Mouse (Mus musculus) gonadal fat pad, adult 2 months (tissue): ENCODE results near the gene Tmem211. TPM values are rescaled to one million over a fixed set of nuclear protein-coding genes. Genes with fewer than 3 reads are reported as not detected.

Experiments used
- DNase-seq: peaks from one replicate; pipeline ENCODE4 v3.0.0-alpha.2; 2012; ENCODE audit warnings: low read depth
- polyA plus RNA-seq: library from polyadenylated mRNA; depleted of rRNA; stranded (reverse); fragments of >200 nt; gene quantifications from 2 replicates; pipeline ENCODE4 v1.2.3, GENCODE M21; 2012; rRNA removed

Tmem211 gene
- polyA plus RNA-seq = not detected in 2 replicates

GRCm38 (mm10) chr5:113226632-113227102 lies at the start of gene Tmem211:
TSS of gene Tmem211 (plus strand) at chr5:113226909.
- DNase-seq = no peak

- no peak for DNase-seq
Measured at GRCm38 (mm10) chr5:113179451-113179842, 47.3 kb upstream of the Tmem211 start.

DNA sequence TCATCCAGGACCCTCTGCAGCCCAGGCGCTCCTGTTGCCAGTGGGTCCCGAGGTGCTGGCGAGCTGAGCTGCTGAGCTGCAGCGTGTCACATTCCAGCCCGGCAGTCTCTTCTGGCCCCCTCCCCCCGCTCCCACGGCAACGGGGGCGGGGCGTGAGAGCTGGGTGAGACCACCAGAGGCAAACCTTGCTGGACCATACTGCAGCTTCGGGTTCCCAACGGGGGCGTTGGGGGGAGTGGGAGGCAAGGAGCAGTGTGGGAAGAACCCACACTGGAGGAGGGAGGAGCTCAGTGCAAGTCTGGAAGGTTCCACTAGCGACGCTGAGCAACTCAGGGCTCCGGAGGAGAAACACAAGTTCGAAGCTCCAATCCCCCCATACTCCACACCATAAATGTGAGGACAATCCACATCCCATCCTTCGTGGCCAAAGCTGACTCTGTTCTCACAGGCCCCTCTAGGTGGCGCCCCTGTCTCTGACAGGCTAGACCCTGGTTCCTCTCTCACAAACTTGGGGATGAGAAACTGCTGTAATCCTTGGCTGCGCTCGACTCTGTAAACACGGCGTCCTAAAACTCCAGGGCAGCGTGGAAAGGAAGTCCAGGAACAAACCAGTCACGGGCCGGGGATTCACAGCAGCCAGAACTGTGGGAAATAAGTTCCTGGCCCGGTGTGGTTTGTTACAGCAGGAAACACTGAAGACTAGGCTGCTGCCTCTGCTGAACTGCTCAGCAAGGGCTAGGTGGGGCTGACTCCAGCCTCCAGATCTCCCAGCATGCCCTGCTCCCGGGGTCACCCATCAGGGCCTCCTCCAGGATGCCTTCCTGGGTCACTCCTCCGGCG lies 46.6 kb upstream of the Tmem211 start:
- peak; percentile 42 for DNase-seq

DNA sequence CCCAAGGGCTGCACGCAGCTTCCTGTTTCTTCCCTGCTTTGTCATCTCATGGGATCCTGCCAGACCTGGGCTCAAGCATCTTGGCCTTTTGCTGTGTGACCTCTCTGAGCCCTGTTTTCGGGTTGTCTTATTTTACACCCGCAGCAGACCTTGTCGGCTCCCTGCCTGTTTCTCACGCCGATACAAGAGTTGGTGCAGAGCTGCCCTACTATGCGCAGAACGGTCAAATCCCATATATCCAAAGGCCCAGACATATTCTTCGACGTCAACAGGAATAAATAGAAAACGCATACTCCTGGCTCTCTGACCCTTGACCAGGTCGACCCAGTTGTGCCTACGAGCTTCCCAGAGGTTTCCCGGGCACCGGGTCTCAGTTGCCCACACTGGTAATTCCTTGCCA lies 46.0 kb upstream of the Tmem211 start:
- DNase-seq = no peak

DNA sequence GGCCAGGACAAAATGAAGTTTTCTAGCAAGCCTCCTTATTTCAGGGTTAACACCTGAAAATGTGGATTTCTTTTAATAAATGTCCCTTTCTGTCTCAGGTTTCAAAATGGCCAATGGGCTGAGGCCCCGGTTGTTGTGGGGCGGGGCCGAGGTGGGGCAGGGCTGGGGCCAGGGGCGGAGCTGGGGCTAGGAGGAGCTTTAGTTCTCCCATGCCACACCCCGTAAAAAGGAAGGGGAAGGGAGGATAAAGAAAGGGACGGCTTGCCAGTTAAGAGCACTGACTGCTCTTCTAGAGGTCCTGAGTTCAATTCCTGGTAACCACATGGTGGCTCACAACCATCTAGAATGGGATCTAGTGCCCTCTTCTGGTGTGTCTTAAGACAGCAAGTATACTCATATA lies 45.3 kb upstream of the Tmem211 start:
- no peak for DNase-seq

DNA sequence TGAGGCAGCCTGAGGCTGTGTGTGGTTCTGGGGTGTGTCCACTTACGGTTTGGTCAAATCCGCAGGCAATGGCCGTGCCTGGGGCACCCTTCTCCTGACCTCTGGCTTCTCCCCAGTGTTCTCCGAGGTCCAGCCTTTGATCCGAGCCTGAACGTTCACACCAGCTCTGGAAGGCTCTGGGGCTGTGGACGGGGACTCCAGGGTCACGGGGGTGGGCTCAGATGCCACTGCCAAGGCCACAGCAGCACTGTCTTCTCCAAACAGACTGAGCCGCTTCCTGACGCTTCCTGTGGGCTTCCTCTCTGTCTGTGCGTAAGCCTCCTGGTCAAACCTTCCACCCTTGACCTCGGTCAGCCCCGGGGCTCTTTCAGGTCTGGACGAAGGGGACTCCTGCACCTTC lies 36.2 kb upstream of the Tmem211 start:
- no peak for DNase-seq

- DNase-seq = no peak
Measured at GRCm38 (mm10) chr5:113191901-113192300, 34.8 kb upstream of the Tmem211 start.

GRCm38 (mm10) chr5:113193762-113194161 lies 32.9 kb upstream of the Tmem211 start:
- DNase-seq = no peak

- DNase-seq = no peak
Measured at GRCm38 (mm10) chr5:113195451-113195850, 31.3 kb upstream of the Tmem211 start.

DNA sequence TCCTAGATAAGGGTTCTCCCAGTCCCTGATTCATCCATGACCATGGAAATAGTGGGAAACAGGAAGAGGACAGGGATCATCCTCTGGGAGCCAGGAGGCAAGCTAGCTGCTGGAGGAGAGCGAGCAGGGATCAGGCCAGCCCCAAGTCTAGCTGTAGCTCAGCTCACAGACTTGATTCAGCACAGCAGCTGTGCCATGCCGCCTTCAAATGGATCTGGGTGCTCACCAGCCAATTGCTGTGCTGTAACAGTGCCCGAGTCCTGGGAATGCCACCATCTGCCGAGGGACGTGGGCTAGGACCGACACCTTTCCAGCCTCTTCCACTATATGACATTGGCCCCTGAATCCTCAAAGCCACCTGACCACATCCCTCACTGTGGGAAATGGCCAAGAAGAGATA lies 30.8 kb upstream of the Tmem211 start:
- DNase-seq = no peak

DNA sequence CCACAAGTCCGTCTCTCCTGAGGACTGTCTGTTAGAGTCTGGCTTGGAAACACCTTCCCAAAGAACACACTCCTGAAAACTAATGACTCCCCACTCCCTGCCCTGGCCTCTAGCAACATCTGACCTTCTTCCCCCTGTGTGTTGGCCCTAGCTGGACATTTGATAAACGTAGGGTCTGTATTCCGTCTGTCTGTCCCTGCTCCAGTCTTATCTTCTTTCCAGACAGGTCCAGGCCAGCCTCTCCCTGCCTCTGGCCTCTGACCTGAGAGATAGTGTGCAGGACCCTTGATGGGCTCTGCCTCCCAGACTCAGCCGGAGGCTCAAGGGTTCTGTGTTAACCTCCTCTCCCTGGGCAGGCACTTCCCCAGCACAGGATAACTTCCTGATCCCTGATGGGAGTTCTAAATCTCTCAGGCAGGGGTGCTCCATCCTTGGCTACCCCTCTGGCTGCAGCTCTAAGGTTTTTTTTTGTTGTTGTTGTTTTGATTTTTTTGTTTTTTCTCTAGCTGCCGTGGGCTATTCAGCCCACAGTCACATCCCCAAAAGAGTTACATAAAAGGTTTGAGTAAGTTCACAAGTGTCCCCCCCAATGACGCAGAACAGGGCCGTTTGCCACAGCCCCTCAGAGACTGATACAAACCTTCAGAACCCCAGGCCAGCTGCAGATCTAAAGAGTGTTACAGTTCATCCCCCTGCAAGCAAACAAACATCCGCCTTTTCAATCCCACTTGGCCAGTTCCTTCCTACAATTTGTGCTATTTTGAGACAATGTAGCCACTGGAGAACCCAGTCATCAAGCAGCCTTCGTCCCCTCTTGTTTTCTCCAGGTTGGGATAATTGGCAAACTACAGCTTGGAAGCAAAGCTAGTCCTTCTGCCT lies 29.6 kb upstream of the Tmem211 start:
- DNase-seq = no peak

GRCm38 (mm10) chr5:113199126-113199771 lies 27.5 kb upstream of the Tmem211 start:
- DNase-seq = no peak

DNA sequence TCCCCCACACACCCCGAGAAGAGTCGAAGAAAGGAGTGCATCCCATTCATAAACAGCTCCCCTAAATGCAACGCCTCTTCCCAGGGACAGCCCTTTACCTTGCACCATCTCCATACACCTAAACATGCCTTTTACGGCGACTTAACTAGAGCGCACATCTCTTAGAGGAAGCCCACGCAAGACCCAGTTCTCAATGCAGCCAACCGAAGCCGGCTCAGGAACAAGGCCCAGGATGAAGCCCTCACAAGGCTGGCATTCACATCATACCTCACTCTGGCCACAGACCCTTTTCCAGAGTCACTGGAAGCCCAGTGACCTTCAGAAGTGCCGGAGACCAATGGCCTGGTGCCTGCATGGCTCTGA lies 27.0 kb upstream of the Tmem211 start:
- DNase-seq = no peak

DNA sequence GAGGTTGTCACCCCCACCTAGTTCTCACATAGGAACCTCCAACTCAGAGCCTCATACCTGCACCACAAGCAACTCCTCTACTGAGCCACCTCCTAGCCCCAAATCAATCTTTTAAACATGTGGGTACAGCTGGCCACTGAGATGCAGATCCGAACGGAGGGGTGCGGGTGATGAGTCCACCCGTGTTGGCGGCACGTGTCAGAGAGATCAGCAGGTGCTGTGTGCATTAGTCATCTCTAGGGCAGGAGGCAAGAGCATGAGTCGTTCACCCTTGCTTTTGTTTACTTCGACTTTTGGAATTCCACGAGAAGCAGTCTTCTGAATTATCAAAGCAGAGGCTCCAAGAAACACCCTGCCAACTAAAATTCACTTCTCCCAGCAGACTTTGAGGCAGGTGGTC lies 22.5 kb upstream of the Tmem211 start:
- DNase-seq = no peak

DNA sequence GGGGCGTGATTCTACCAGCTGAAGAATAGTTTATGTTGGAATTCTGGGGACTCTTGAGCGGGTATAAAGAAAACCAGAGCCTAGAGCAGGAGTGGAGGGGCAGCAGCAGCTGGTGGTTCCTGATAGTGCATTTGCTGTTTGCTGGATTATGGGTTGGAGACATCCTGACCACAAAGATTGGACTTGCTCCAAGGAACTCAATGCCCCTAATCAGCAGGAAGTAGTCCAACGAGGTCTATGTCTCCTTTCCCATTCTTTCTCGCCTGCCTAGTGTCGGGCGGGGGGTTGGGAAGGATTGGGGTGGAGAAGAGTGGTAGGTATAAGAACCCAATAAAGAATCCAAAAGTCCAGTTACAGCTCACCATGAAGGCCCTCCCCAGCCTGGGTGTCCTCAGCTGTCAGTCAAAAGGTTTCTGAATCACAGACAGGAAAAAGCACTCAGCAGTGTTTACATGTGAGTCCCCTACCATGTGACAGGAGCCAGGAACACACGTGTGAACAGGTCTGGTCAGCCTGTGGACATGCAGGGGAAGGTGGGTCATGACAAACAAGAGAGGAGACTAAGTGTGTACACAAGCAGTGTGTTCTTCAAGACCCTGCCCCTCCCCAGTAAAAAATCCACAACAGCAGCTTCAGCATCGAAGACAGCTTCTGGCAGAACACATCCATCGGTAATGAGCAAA lies 19.9 kb upstream of the Tmem211 start:
- DNase-seq = no peak

DNA sequence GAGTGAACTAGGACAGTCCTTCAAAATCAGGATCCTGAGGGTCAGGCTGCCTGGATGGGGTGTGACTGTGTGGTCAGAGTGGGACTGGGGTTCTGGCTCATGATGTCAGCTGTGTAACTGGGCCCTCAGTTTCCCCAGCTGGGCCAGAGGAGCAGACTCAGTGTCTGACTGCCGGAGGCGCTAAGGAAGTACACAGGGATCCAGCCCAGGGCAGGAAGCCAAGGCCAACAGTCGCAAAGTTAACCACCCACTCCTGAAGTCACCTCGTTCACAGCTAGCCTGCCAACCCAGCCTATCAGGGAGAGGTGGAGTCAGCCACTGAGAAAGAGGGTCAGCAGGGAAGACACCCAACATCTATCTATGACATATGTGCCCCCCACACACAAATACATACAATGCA lies 18.7 kb upstream of the Tmem211 start:
- DNase-seq = peak; percentile 63

GRCm38 (mm10) chr5:113208622-113209400 lies 17.9 kb upstream of the Tmem211 start:
- no peak for DNase-seq

DNA sequence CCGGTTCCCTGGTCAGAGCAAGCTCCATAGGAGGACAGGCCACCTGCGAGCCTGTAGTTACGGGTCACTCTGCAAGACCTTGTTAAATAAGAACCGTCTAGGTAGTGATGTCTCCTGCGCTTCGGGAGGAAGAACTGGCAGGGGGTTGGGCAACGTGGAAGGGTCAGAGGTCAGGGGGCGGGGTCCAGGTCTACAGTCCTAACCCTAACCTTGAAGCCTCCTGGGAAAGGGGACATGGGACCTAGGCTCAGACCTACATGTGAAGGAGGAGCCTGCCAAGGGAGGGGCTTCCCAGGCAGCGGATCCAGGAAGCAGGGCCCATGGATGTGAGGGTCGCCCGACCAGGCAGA lies 17.3 kb upstream of the Tmem211 start:
- DNase-seq = no peak

- no peak for DNase-seq
Measured at GRCm38 (mm10) chr5:113209898-113210297, 16.8 kb upstream of the Tmem211 start.

GRCm38 (mm10) chr5:113210314-113210713 lies 16.4 kb upstream of the Tmem211 start:
- no peak for DNase-seq
